Mouse (Mus musculus): ENCODE results near the gene Tspan18.

The Tspan18 gene

GRCm38 (mm10) chr2:93333817-93334731, at the start of gene Tspan18:
Gene Tspan18 (minus strand): TSS chr2:93334505.
- DNase-seq (ENCODE audit: low read depth, low spot score), result peak; percentile 62

GRCm38 (mm10) chr2:93383831-93384230, 49.5 kb upstream of the Tspan18 start:
- DNase-seq (ENCODE audit: low read depth, low spot score), result no peak

GRCm38 (mm10) chr2:93380680-93381089, 46.4 kb upstream of the Tspan18 start:
- no peak for DNase-seq (ENCODE audit: low read depth, low spot score)

- DNase-seq (ENCODE audit: low read depth, low spot score), result no peak
Measured at GRCm38 (mm10) chr2:93377797-93378196, 43.5 kb upstream of the Tspan18 start.

- DNase-seq (ENCODE audit: low read depth, low spot score), result no peak
Measured at GRCm38 (mm10) chr2:93377157-93377556, 42.9 kb upstream of the Tspan18 start.

- DNase-seq (ENCODE audit: low read depth, low spot score), result no peak
Measured at GRCm38 (mm10) chr2:93372872-93373271, 38.6 kb upstream of the Tspan18 start.

GRCm38 (mm10) chr2:93372097-93372571, 37.8 kb upstream of the Tspan18 start:
- DNase-seq (ENCODE audit: low read depth, low spot score), result no peak

- DNase-seq (ENCODE audit: low read depth, low spot score), result no peak
Measured at GRCm38 (mm10) chr2:93368954-93369353, 34.6 kb upstream of the Tspan18 start.

GRCm38 (mm10) chr2:93367962-93368361, 33.7 kb upstream of the Tspan18 start:
- DNase-seq (ENCODE audit: low read depth, low spot score), result no peak

- no peak for DNase-seq (ENCODE audit: low read depth, low spot score)
Measured at GRCm38 (mm10) chr2:93365411-93365810, 31.1 kb upstream of the Tspan18 start.

GRCm38 (mm10) chr2:93364951-93365350, 30.6 kb upstream of the Tspan18 start:
- DNase-seq (ENCODE audit: low read depth, low spot score), result no peak

- DNase-seq (ENCODE audit: low read depth, low spot score), result no peak
Measured at GRCm38 (mm10) chr2:93361454-93361853, 27.1 kb upstream of the Tspan18 start.

- no peak for DNase-seq (ENCODE audit: low read depth, low spot score)
Measured at GRCm38 (mm10) chr2:93360310-93360709, 26.0 kb upstream of the Tspan18 start.

GRCm38 (mm10) chr2:93357391-93357790, 23.1 kb upstream of the Tspan18 start:
- no peak for DNase-seq (ENCODE audit: low read depth, low spot score)

GRCm38 (mm10) chr2:93355845-93356244, 21.5 kb upstream of the Tspan18 start:
- DNase-seq (ENCODE audit: low read depth, low spot score), result no peak

GRCm38 (mm10) chr2:93354621-93355020, 20.3 kb upstream of the Tspan18 start:
- no peak for DNase-seq (ENCODE audit: low read depth, low spot score)

- no peak for DNase-seq (ENCODE audit: low read depth, low spot score)
Measured at GRCm38 (mm10) chr2:93353725-93354124, 19.4 kb upstream of the Tspan18 start.

GRCm38 (mm10) chr2:93352915-93353685, 18.8 kb upstream of the Tspan18 start:
- DNase-seq (ENCODE audit: low read depth, low spot score), result no peak

- DNase-seq (ENCODE audit: low read depth, low spot score), result no peak
Measured at GRCm38 (mm10) chr2:93351352-93351751, 17.0 kb upstream of the Tspan18 start.

- no peak for DNase-seq (ENCODE audit: low read depth, low spot score)
Measured at GRCm38 (mm10) chr2:93347018-93347417, 12.7 kb upstream of the Tspan18 start.

GRCm38 (mm10) chr2:93346609-93347008, 12.3 kb upstream of the Tspan18 start:
- no peak for DNase-seq (ENCODE audit: low read depth, low spot score)

GRCm38 (mm10) chr2:93345663-93346268, 11.5 kb upstream of the Tspan18 start:
- no peak for DNase-seq (ENCODE audit: low read depth, low spot score)
